Mouse (Mus musculus): ENCODE data around the gene Lrmda. TPM values are rescaled to one million over a fixed set of nuclear protein-coding genes. Genes with fewer than 3 reads are reported as not detected.

Gene Lrmda
- total RNA-seq, 2 experiments from 2014 or later, result 3.7 to 3.9 TPM

DNA sequence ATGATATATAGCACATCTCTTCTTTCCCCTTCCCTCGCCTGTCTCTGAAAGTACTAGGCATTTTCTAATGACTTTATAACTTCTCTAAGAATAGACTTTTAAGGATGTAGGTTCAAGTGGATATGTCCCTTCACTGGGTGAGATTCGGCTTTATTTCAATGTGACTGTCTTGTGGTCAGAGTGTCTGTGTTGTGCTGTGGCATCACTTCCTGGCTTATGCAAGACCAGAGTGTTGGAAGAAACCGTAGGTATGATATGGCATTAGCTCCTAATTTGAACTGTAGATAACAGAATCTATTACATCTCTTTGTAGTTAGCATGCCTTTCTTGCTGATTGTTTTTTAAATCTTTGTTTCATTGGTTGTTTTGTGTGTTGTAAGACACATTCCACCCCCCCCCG, 198.7 kb downstream of the Lrmda start:
- DNase-seq (ENCODE audit: low spot score in 2 of 2), result no peak

GRCm38 (mm10) chr14:22222038-22222437, 202.5 kb downstream of the Lrmda start:
- no peak for DNase-seq (ENCODE audit: low spot score in 2 of 2)

- no peak for DNase-seq (ENCODE audit: low spot score in 2 of 2)
Measured at GRCm38 (mm10) chr14:22222574-22222973, 203.1 kb downstream of the Lrmda start.

DNA sequence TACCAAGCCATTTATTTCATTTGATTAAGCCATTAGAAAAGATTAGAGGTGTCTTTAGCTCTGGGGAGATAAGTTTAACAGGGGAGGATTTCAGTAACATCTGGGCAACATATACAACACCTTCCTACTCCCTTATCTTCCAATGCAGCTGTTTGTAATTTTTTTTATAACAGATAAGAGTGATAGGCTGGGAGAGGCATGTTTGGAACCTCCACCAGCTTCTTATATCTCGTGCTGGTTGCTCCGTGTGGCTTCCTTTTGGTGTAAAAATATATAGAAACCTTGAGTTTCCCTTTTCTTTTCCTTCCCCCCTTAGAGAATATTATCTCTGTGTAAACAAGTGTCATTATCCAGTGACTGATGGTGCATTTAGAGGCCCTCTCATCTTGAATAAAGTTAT, 206.7 kb downstream of the Lrmda start:
- DNase-seq (ENCODE audit: low spot score in 2 of 2), result no peak

- no peak for DNase-seq (ENCODE audit: low spot score in 2 of 2)
Measured at GRCm38 (mm10) chr14:22228253-22228968, 208.9 kb downstream of the Lrmda start.

DNA sequence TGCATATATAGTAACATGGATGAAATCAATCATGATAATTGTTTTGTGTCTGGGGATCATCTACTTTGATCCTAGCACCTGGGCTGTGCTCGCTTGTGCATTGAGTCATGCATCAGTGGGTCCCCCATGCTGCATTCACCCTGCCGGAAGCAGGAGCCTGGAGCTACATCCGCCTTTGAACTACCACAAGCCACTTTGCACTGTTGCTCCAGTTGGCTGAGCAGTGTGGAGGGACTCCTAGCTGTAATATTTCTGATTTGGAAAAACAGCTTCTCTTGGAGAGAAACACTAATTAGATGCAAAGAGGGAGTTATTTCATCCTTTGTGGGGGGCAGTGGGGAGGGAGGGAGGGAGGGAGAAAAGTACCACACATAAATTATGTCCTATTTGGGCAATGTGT, 220.8 kb downstream of the Lrmda start:
- DNase-seq (ENCODE audit: low spot score in 2 of 2), result no peak

- no peak for DNase-seq (ENCODE audit: low spot score in 2 of 2)
Measured at GRCm38 (mm10) chr14:22255458-22255857, 235.9 kb downstream of the Lrmda start.

- DNase-seq (ENCODE audit: low spot score in 2 of 2), result no peak
Measured at GRCm38 (mm10) chr14:22256274-22256673, 236.8 kb downstream of the Lrmda start.

DNA sequence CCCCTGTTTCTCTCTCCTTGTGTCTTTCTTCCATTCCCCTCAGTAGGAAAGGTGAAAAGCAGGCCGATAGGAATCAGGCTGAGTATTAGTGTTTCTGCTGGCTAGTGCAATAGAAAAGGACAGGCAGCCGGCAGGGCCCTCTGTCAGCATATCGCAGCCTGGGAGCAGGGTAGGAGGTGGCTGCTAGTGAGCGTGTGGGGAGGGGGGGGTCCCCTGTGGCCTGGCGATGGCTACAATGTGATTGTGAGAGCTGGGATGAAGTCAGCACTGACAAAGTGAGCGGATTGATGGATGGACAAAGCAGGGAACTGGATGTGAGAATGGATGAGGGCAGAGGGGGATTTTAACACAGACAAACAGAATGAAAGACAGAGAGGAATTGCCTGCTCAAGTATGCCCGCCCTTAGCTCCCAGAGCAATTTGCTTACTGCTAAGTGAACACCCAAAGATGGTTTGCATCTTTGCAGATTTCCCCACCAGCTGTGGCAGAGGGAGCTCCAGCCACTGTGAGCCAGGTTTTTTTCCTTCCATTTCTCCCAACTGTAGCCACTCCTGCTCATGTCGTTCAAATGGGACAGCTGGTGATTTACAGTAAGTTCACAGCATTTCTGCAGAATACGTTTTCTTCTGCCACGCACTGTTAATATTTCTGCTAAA, 240.0 kb downstream of the Lrmda start:
- DNase-seq (ENCODE audit: low spot score in 2 of 2), result no peak

GRCm38 (mm10) chr14:22260033-22260419, 240.5 kb downstream of the Lrmda start:
- no peak for DNase-seq (ENCODE audit: low spot score in 2 of 2)

DNA sequence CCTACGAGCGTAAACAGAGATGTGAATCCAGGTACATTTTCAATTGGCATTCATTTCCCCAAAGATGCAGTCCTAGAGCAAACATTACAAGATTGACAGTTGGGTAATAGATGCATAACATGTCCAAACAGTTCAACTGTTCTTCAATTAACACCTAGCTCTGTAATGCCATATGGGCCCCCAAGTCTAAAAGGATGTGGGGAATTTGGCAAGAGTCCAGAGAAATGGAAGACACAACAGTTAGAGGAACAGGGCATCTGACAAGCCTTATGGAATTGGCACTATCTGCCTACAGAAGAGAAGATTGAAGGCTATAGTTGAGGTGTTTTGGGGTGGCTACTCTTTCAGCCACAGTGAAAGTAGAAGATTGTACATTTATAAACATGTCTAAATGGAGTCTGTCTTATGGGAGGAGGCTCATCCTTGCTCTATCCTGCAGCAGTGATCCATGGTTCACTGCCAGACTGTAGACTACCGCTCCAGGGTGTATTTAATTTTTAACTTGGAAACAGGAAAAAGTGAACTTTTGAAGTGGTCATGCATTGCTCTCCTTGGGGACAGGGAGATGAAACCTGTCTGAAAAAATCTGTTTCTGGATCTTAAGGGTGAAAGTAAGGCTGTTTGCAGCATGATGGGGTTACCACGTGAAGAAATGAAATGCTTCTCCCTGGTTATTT, 245.9 kb downstream of the Lrmda start:
- DNase-seq (ENCODE audit: low spot score in 2 of 2), result no peak

DNA sequence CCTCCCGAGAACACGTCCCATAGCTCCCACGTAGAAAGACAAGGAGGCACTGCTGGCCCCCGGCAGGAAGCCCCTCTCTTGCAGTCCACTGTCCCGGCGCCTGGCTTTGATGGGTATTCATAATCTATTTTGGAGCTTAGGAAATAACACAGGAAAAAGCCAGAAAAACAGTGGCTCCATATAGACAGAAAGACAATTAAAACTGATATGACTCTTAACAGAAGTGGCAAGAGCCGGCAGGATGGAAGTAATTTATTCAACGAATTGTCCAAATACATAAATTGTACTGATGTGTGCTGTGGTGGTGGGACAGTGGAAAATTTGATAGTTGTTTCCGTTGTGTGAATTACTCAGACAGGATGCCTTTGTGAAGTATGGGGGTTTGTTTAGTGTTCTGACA, 250.3 kb downstream of the Lrmda start:
- DNase-seq (ENCODE audit: low spot score in 2 of 2), result no peak

DNA sequence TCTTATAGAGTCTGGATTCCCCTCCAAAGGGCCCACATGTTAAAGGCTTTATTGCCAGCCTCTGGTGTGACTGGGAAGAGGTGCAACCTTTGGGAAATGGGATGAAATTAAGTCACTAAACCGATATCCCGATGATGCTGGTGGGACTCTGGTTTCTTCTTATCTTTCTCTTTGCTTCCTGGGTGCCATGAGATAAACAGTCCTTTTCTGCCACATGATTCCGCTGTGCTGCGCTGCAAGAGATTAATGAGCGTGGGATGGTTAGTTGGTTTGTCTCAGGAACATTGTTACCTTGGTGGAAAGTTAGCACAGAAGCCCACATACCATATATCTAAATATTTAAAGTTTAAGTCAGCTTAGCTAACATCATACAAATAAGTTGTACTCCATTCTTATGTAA, 258.5 kb downstream of the Lrmda start:
- no peak for DNase-seq (ENCODE audit: low spot score in 2 of 2)

GRCm38 (mm10) chr14:22279591-22279990, 260.1 kb downstream of the Lrmda start:
- no peak for DNase-seq (ENCODE audit: low spot score in 2 of 2)

DNA sequence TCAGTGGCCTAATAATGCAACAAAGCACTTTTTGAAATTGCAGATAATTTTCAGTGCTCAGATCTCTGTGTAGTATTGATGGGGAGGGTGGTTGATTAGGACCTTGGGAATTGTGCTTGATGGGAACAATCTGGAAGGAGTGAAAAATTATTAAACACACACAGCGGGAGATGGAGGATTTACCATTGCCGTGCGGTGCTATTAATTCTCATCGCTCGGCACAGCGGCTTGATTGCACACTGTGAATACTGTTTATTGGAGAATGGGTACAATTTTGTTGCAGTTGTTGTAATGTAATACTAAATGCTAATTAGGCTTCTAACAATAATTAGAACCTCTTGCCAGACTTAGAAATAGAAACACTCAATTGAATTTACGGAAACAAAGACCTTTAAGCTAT, 262.1 kb downstream of the Lrmda start:
- DNase-seq (ENCODE audit: low spot score in 2 of 2), result no peak

DNA sequence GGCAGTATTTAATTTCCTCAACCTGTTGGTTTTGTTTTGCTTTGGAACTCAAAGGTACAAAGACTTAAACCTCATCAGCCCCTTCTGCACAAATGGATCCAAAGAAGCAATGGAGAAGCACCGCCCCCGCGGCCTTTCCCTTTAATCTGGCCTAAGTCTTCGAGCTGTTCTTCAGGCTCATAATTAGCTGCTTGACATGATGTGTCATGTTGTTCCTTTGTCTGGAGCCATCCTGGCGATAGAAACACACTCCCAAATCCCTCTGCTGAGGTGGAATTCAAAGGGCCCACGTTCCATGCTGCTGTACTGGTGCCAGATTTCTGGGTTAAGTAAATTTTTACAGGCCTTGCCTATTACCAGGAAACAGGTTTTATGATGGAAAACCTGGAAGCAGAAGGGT, 263.3 kb downstream of the Lrmda start:
- no peak for DNase-seq (ENCODE audit: low spot score in 2 of 2)

GRCm38 (mm10) chr14:22283722-22284121, 264.2 kb downstream of the Lrmda start:
- no peak for DNase-seq (ENCODE audit: low spot score in 2 of 2)

- DNase-seq (ENCODE audit: low spot score in 2 of 2), result no peak
Measured at GRCm38 (mm10) chr14:22284823-22285517, 265.5 kb downstream of the Lrmda start.

DNA sequence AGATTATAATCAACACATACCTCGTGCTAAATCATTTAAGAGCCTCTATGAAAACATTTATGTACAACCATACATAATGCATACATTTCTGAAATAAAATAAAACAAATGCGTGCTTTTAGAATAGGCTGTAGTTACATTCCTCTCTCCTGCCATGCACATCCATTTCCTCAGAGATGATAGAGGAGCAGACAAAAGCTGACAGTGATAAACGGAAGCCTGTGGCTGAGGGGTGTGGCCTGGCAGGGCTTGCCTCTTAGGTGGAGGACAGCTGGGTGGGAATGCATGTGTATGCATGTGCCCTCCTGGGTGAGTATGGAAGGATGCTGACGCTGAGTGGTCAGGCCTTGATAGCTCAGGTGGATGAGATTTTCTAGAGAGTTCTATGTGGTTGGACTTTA, 266.3 kb downstream of the Lrmda start:
- DNase-seq (ENCODE audit: low spot score in 2 of 2), result no peak

GRCm38 (mm10) chr14:22288179-22288578, 268.7 kb downstream of the Lrmda start:
- no peak for DNase-seq (ENCODE audit: low spot score in 2 of 2)

DNA sequence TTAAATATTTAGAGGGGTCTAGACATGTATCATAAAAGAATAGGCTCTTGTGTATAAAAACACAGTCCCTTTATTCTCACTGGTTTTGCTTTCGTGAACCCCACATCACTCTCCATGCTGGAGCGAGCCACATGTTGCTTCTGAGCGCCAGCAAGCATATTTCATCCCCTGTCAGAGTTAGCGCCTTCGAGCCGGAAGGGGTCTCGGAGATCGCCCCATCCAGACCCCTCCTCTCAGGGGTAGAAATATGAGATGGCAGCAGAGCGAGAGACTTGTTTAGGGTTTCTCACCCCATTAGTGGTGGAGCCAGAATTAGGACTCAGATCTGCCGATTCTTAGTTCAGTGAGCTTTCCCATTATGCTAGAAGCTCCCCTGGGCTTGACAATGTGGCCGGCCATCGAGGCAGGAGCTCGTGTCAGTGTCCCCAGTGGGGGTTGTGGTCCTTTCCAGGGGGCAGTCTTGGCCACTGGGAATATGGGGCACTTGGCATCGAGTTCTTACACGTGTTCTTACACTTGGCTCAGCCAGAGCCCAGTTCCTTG, 269.9 kb downstream of the Lrmda start:
- DNase-seq (ENCODE audit: low spot score in 2 of 2), result no peak

DNA sequence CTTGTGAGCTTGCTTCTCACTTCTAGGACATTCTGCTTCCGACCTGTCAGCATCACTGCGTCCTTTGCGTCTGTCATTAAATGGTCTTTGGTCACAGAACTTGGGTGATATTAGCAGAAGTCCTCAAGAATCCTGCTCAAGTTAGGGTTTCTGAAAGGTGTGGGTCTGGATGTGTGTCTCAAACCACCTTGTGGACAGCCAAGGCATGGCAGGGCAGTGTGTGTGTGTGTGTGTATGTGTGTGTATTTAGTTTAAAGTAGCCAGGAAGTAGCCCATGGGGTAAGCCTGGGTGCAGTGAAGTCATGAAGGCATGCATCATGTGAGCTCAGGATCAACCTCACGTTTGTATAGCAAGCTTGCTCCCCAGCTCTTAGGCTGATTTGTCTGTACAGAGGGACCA, 274.9 kb downstream of the Lrmda start:
- DNase-seq (ENCODE audit: low spot score in 2 of 2), result no peak

All from adrenal gland, postnatal 4 days (tissue).